In the genomic region with DNA sequence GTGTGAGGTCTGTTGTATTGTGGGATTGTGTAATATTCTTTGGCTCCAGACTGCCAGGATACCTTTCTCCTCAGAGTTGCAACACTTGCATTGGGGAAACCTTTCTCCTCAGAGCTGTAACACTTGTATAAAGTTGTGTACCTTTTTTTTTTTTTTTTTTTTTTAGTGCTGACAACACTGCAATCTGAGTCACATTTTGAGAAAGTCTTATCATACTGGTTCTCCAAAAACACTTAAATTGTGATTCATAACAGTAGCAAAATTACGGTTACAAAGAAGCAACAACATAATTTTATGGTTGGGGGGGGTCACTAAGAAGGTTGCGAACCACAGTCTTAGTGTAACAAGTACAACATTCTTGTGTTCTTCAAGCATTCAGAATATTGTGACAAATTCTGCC, we compare ENCODE assay signal across 8 mouse cellular contexts. TPM values are rescaled to one million over a fixed set of nuclear protein-coding genes. Genes with fewer than 3 reads are reported as not detected.
DNase-seq lines count a peak whose midpoint lies in the region; ATAC-seq and TF ChIP-seq lines count a peak whose summit lies in the region.

A gene (plus strand): TSS at position 165 of the 400 bp plus-strand sequence.

- H3K9ac ChIP-seq in hindbrain, embryonic 12.5 days, result peak within 1 kb of the TSS; percentile 69
- H3K9ac ChIP-seq in midbrain, embryonic 12.5 days (replicated peaks), result peak within 1 kb of the TSS; percentile 59

- H3K9me3 ChIP-seq in hindbrain, embryonic 12.5 days (replicated peaks), result no peaks in the 10 kb centered on the region
- H3K9me3 ChIP-seq in midbrain, embryonic 12.5 days, result no peaks in the 10 kb centered on the region

- H3K27ac ChIP-seq in hindbrain, embryonic 12.5 days, result no peak within 1 kb of the TSS
- peak within 1 kb of the TSS; percentile 61; the same call in 1 of the 2 replicates for H3K27ac ChIP-seq in midbrain, embryonic 12.5 days (replicated peaks)

- TF ChIP-seq CTCF in lung, adult 2 months (IDR thresholded peaks at IDR 0.05; ENCODE audit: insufficient read depth, low read length), result no peak

- no peak for DNase-seq in lung, adult 2 months
- no peak for DNase-seq in lung, postnatal 14 days
- DNase-seq in kidney, postnatal 10 days, result no peak
- no peak for DNase-seq in cerebellum, adult 18-20 months
- DNase-seq in right cerebral cortex, postnatal 25 days, result no peak

- TF ChIP-seq POLR2A in lung, adult 2 months (IDR thresholded peaks at IDR 0.05; ENCODE audit: borderline replicate concordance, extremely low read depth, low read depth, low read length), result no peak

- peak within 1 kb of the TSS; percentile 65 for H3K4me2 ChIP-seq in hindbrain, embryonic 12.5 days (replicated peaks)
- H3K4me2 ChIP-seq in midbrain, embryonic 12.5 days (replicated peaks), result peak within 1 kb of the TSS; percentile 56

- 97% methylated on average over 2 of the region's 2 CpGs for WGBS in lung, adult 2 months
- 97% methylated on average over 2 of the region's 2 CpGs for WGBS in hindbrain, embryonic 12.5 days
- WGBS in midbrain, embryonic 12.5 days, result 91% methylated on average over 2 of the region's 2 CpGs

- no peaks in the 10 kb centered on the region for H3K27me3 ChIP-seq in hindbrain, embryonic 12.5 days
- no peaks in the 10 kb centered on the region for H3K27me3 ChIP-seq in midbrain, embryonic 12.5 days

- ATAC-seq in common myeloid progenitor, adult 5-6 weeks (replicated peaks; ENCODE audit: low read depth, poor library complexity, severe bottlenecking), result no peak
- no peak for ATAC-seq in hindbrain, embryonic 12.5 days (ENCODE audit: low FRiP score)
- no peak for ATAC-seq in midbrain, embryonic 12.5 days (ENCODE audit: low FRiP score, low read depth)

- peak within 1 kb of the TSS; percentile 79 for H3K4me3 ChIP-seq in lung, adult 2 months (replicated peaks; ENCODE audit: extremely low read depth, low read depth, low read length)
- H3K4me3 ChIP-seq in hindbrain, embryonic 12.5 days, result peak within 1 kb of the TSS; percentile 74
- H3K4me3 ChIP-seq in midbrain, embryonic 12.5 days, result peak within 1 kb of the TSS; percentile 74

- H3K36me3 ChIP-seq in hindbrain, embryonic 12.5 days, result no peaks in the 10 kb centered on the region
- 0 out of 2 replicates have a peak, but pooled peaks cover 3% of the 10 kb centered on the region for H3K36me3 ChIP-seq in midbrain, embryonic 12.5 days

- H3K4me1 ChIP-seq in lung, adult 2 months (ENCODE audit: control insufficient read depth, insufficient read depth, low read length), result no peaks in the 10 kb centered on the region
- no peaks in the 10 kb centered on the region for H3K4me1 ChIP-seq in hindbrain, embryonic 12.5 days
- H3K4me1 ChIP-seq in midbrain, embryonic 12.5 days, result 0 out of 2 replicates have a peak, but pooled peaks cover 3% of the 10 kb centered on the region

RNA-seq across cellular contexts. Expression of the gene that starts here (rescaled TPM):
- 1.3 and 2.7 TPM in 2 replicates for polyA plus RNA-seq in lung, adult 2 months (2012; rRNA removed)
- 34.8 and 60.3 TPM in 2 replicates for total RNA-seq in common myeloid progenitor, adult 5-6 weeks (2017)
- 16.1 and 18.4 TPM in 2 replicates for polyA plus RNA-seq in hindbrain, embryonic 12.5 days (2016; fragmentation: Nextera tagmentation; extraction: Ambion mirVana)
- polyA plus RNA-seq in midbrain, embryonic 12.5 days (2016; fragmentation: Nextera tagmentation; extraction: Ambion mirVana), result 23.0 and 24.7 TPM in 2 replicates
